Mouse (Mus musculus) G1E (cell line): ENCODE results near the gene Isoc2a.

Experiments
- CTCF ChIP-seq: IDR thresholded peaks from 2 replicates; pipeline ENCODE4 v1.5.1; 2012; ENCODE audit warnings: low read depth, low read length, inconsistent platforms, mixed read lengths
- GATA1 ChIP-seq: IDR thresholded peaks from 2 replicates; pipeline ENCODE4 v1.6.1; 2012; ENCODE audit warnings: borderline replicate concordance, low read length, inconsistent platforms, mixed read lengths
- GATA2 ChIP-seq: IDR thresholded peaks from 2 replicates; pipeline ENCODE4 v1.6.1; 2012; ENCODE audit warnings: low read depth, low read length, inconsistent platforms, borderline replicate concordance

DNA sequence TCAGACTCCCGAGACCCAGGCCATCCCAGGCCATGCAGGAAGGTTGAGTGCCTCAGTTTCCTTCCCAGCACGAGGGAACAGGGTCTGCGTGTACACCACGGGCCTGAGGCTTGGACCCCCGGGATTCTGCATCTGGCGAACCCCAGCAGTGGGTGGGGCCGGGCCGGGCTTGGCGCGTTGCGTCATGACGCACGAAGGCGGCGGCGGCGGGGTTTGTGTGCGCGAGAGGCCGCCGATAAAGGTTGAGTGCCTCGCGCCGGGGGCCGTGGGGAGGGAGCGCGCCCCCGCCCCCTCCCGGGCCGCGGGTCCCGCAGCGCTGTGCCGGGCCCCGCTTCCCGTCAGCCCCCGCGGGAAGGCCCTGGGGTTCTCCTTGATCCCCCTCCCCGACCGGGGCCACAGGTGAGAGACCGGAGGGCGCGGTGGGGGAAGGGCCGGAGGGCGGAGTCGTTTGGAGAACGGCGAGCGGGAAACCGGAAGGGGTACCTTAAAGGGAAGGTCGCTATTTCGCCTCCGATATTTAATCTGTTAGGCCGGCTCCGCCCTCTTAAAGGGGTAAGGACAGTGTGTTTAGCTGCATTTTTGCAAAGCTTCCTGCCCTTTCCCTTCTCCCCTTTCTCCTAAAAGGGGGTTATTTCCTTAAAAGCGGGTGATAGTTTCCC lies 38.2 kb downstream of the Isoc2a start, which contains the start of gene Zfp628:
- TF ChIP-seq CTCF (no peak), GATA1 (no peak), GATA2 (no peak)
